Comparison of ENCODE assay signal across 16 mouse cellular contexts in genomic region chr13:95176399-95176798, GRCm38 (mm10).
DNase-seq lines count a peak whose midpoint lies in the region; ATAC-seq and TF ChIP-seq lines count a peak whose summit lies in the region.
"Had no signal": no experiment of that assay in that cellular context is flagged by ENCODE, and none has a peak within 500 bp of the region (broad histone marks: within the 10 kb centered on the region; RNA-seq: fewer than 3 reads in every experiment).

No protein-coding gene starts in this region.

- no peaks in the 10 kb centered on the region for H3K27me3 ChIP-seq in hindbrain, embryonic 15.5 days
- H3K27me3 ChIP-seq in hindbrain, embryonic 13.5 days = no peaks in the 10 kb centered on the region
- H3K27me3 ChIP-seq: midbrain, embryonic 12.5 days; neural tube, embryonic 12.5 days had no signal

- peak; percentile 78 to 79 for DNase-seq in cerebellum, postnatal 10 days
- no peak for DNase-seq in cerebellum, postnatal 36 days
- peak; percentile 37 for DNase-seq in left cerebral cortex, postnatal 4 days
- no peak for DNase-seq in left cerebral cortex, postnatal 10 days (ENCODE audit: extremely low spot score in 1 of 2, low spot score in 2 of 2)
- DNase-seq in brain, embryonic 14.5 days (ENCODE audit: low read depth) = peak; percentile 37
- DNase-seq in thymus, postnatal 25 days = no peak
- DNase-seq: cerebellum, adult 18-20 months; kidney, adult 8-10 months; liver, postnatal 0 days; lung, postnatal 36 days; retina, postnatal 1 day; spleen, adult 18-20 months had no signal

- H3K27ac ChIP-seq in hindbrain, embryonic 15.5 days (replicated peaks) = no peak overlapping the region
- H3K27ac ChIP-seq in hindbrain, embryonic 13.5 days = no peak overlapping the region
- H3K27ac ChIP-seq: midbrain, embryonic 12.5 days; neural tube, embryonic 12.5 days had no signal

- H3K4me1 ChIP-seq in hindbrain, embryonic 15.5 days (replicated peaks) = peaks cover 4% of the 10 kb centered on the region; the same call in 1 of the 2 replicates
- H3K4me1 ChIP-seq in hindbrain, embryonic 13.5 days (replicated peaks) = no peaks in the 10 kb centered on the region
- H3K4me1 ChIP-seq: midbrain, embryonic 12.5 days; neural tube, embryonic 12.5 days had no signal

- no peak overlapping the region for H3K4me3 ChIP-seq in hindbrain, embryonic 15.5 days
- H3K4me3 ChIP-seq in hindbrain, embryonic 13.5 days = no peak overlapping the region
- H3K4me3 ChIP-seq: midbrain, embryonic 12.5 days; neural tube, embryonic 12.5 days had no signal

- H3K9me3 ChIP-seq in hindbrain, embryonic 15.5 days = no peaks in the 10 kb centered on the region
- no peaks in the 10 kb centered on the region for H3K9me3 ChIP-seq in hindbrain, embryonic 13.5 days
- H3K9me3 ChIP-seq: midbrain, embryonic 12.5 days; neural tube, embryonic 12.5 days had no signal

- no peaks in the 10 kb centered on the region for H3K36me3 ChIP-seq in hindbrain, embryonic 15.5 days
- no peaks in the 10 kb centered on the region for H3K36me3 ChIP-seq in hindbrain, embryonic 13.5 days
- H3K36me3 ChIP-seq: midbrain, embryonic 12.5 days; neural tube, embryonic 12.5 days had no signal

- peak; percentile 42; the same call in 1 of the 2 replicates for ATAC-seq in hindbrain, embryonic 15.5 days (ENCODE audit: low FRiP score, low read depth)
- ATAC-seq in hindbrain, embryonic 13.5 days (ENCODE audit: low FRiP score) = no peak
- ATAC-seq: liver, postnatal 0 days had no signal

- no peak overlapping the region for H3K9ac ChIP-seq in hindbrain, embryonic 15.5 days
- H3K9ac ChIP-seq in hindbrain, embryonic 13.5 days = no peak overlapping the region
- H3K9ac ChIP-seq: liver, postnatal 0 days; midbrain, embryonic 12.5 days; neural tube, embryonic 12.5 days had no signal

- no peak for TF ChIP-seq POLR2A in brain, embryonic 14.5 days (IDR thresholded peaks at IDR 0.05; ENCODE audit: borderline replicate concordance, extremely low read depth, insufficient read depth, insufficient read length, poor library complexity, severe bottlenecking)

- no peak overlapping the region for H3K4me2 ChIP-seq in hindbrain, embryonic 15.5 days
- H3K4me2 ChIP-seq in hindbrain, embryonic 13.5 days = no peak overlapping the region
- H3K4me2 ChIP-seq: midbrain, embryonic 12.5 days; neural tube, embryonic 12.5 days had no signal

- intact Hi-C loops in left cerebral cortex, postnatal 4 days (cut with DNase I) = no loop called here
- intact Hi-C loops in left cerebral cortex, postnatal 10 days (cut with DNase I) = no loop called here

- 53% methylated on average over 5 of the region's 5 CpGs for WGBS in hindbrain, embryonic 15.5 days
- 70% methylated on average over 5 of the region's 5 CpGs for WGBS in hindbrain, embryonic 13.5 days

- no peak for TF ChIP-seq CTCF in brain, embryonic 14.5 days (IDR thresholded peaks at IDR 0.05; ENCODE audit: borderline replicate concordance, extremely low read depth, insufficient read depth, insufficient read length)

Comparison
In these comparisons a context has a peak if more than half of its experiments do, and no peak if none do; other contexts are left out.
1. DNase-seq: peak in cerebellum, postnatal 10 days (2 of 2), left cerebral cortex, postnatal 4 days (single experiment) and brain, embryonic 14.5 days (single experiment); none in cerebellum, postnatal 36 days (0 of 2), left cerebral cortex, postnatal 10 days (0 of 2) and thymus, postnatal 25 days (single experiment).